Mouse (Mus musculus) neural tube, embryonic 11.5 days (tissue): ENCODE results near the gene Cts6. TPM values are rescaled to one million over a fixed set of nuclear protein-coding genes. Genes with fewer than 3 reads are reported as not detected.
"Not testable (repeated sequence)": the region's sequence is repeated elsewhere in the genome, so short reads cannot be mapped to it uniquely, and the experiment has no call there.

Experiments used
- ATAC-seq: fragments of 200-750 bp; cut with Nextera tagmentation; 2 replicates; pipeline ENCODE4 v1.8.0; 2017; ENCODE audit warnings: moderate number of reproducible peaks, mild to moderate bottlenecking, moderate TSS enrichment, moderate library complexity; ENCODE audit not compliant: insufficient read depth, low FRiP score, low TSS enrichment
- DNase-seq: peaks from one replicate; pipeline ENCODE4 v3.0.0-alpha.2; 2015; ENCODE audit warnings: low spot score
- H3K27ac ChIP-seq: fragments of 300-500 bp; sonication (generic); 2 replicates; pipeline ENCODE4 v1.5.1; 2014; ENCODE audit warnings: low read depth, mild to moderate bottlenecking, low read length
- H3K27me3 ChIP-seq: fragments of 300-500 bp; sonication (generic); 2 replicates; pipeline ENCODE4 v1.6.1; 2014; ENCODE audit warnings: mild to moderate bottlenecking, low read length, mixed read lengths; ENCODE audit not compliant: control insufficient read depth, insufficient read depth
- H3K36me3 ChIP-seq: fragments of 300-500 bp; sonication (generic); 2 replicates; pipeline ENCODE4 v1.6.1; 2014; ENCODE audit warnings: mild to moderate bottlenecking, low read length, moderate library complexity, mixed read lengths; ENCODE audit not compliant: control insufficient read depth, insufficient read depth
- H3K4me1 ChIP-seq: fragments of 300-500 bp; sonication (generic); 2 replicates; pipeline ENCODE4 v1.6.1; 2014; ENCODE audit warnings: low read length, mixed read lengths; ENCODE audit not compliant: control insufficient read depth, insufficient read depth
- H3K4me2 ChIP-seq: fragments of 300-500 bp; sonication (generic); 2 replicates; pipeline ENCODE4 v1.6.1; 2014; ENCODE audit warnings: low read depth, mild to moderate bottlenecking, moderate library complexity
- H3K4me3 ChIP-seq: fragments of 300-500 bp; sonication (generic); 2 replicates; pipeline ENCODE4 v1.5.1; 2014; ENCODE audit warnings: low read depth, low read length
- H3K9ac ChIP-seq: fragments of 300-500 bp; sonication (generic); 2 replicates; pipeline ENCODE4 v1.6.1; 2014; ENCODE audit warnings: mild to moderate bottlenecking, low read length
- H3K9me3 ChIP-seq: fragments of 300-500 bp; sonication (generic); 2 replicates; pipeline ENCODE4 v1.6.1; 2016; ENCODE audit warnings: low read length; ENCODE audit not compliant: control insufficient read depth
- WGBS: fragments of 180-500 bp; shearing (Covaris S2); extraction: QIAGEN DNeasy Blood & Tissue Kit; methylation state at CpG from one replicate; pipeline ENCODE4 v1.1.7; 2014; 5-methylcytosine and 5-hydroxymethylcytosine counted together
- polyA plus RNA-seq: library from polyadenylated mRNA; unstranded; fragments of >200 nt; fragmentation: Nextera tagmentation; extraction: Ambion mirVana; gene quantifications from 2 replicates; pipeline ENCODE4 v1.2.1, GENCODE M21; 2014

The Cts6 gene
- not detected in 2 replicates for polyA plus RNA-seq

DNA sequence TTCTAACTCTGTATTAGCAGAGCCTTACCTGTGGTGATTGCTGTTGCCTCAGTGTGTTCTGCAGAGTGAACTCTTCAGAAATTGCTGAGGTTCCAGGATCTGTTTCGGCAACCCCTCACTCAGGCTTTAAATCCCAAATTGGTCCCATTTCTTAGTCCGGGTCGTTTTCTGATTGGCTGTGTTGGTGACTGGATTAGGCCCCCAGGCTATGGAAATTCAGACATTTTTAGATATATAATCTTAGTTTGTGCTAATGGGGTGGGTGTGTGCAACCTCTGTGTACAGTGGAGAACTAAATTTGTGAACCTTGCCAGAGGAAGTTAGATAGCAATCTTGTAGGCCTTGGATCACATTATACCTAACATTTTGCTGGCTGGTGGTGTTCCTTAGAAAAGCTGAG, at the start of gene Cts6:
Gene Cts6, minus strand, starts transcription at position 101 of the 400 bp plus-strand sequence.
- Histone ChIP-seq H3K4me3 (no peak within 1 kb of the TSS), H3K9me3 (peaks cover 5% of the 10 kb centered on the region; the same call in 1 of the 2 replicates), H3K27me3 (no peaks in the 10 kb centered on the region), H3K27ac (no peak within 1 kb of the TSS), H3K9ac (no peak within 1 kb of the TSS), H3K4me1 (no peaks in the 10 kb centered on the region), H3K36me3 (no peaks in the 10 kb centered on the region), H3K4me2 (no peak within 1 kb of the TSS)
- ATAC-seq (no peak), DNase-seq (no peak)
- WGBS, result 93% methylated on average over 3 of the region's 3 CpGs

GRCm38 (mm10) chr13:61241076-61241947, 38.1 kb upstream of the Cts6 start:
- Histone ChIP-seq H3K4me1 (no peaks in the 10 kb centered on the region), H3K4me3 (no peak overlapping the region), H3K36me3 (no peaks in the 10 kb centered on the region), H3K9ac (no peak overlapping the region), H3K9me3 (peaks cover 2% of the 10 kb centered on the region; the same call in 1 of the 2 replicates), H3K4me2 (no peak overlapping the region), H3K27ac (no peak overlapping the region), H3K27me3 (no peaks in the 10 kb centered on the region)
- WGBS, result 64% methylated on average over 13 of the region's 13 CpGs
- ATAC-seq (no peak), DNase-seq (peak; percentile 57)

DNA sequence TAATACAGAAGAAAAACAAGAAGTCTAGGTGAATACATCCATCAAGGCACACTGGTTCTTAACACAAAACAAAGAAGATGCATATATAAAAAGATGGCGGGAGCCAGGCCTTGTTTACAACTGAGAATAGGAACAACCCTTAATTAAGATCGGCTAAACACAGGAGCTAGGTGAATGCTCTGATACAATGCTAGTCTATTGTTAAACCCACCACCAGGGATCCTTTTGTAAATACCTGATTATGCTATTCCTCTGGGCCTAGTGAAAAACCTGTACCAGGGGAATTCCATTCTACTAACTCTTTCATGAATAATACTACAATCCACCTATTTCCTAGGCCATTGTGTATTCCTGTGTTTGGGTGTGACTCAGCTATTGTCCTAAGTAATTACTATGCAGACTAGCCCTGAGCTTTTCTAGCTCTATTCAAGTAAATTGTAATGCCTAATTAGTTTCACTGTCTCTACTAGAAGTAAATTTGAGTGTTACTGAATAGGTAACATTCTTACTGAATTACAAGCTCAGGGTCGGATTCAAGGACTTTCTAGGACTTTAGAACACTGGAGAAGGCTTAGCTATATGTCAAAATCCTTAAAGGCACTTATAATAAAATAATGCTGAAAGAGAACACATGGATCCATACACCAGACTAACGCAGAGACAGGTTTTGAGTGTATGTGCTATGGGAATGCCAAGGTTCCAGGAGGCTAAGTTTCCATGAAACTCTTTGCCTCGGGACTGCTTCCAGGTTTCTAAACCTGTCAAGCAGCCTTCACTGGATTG, 17.9 kb downstream of the Cts6 start:
- DNase-seq, result not testable (repeated sequence)

GRCm38 (mm10) chr13:61164622-61165021, 38.6 kb downstream of the Cts6 start:
- Histone ChIP-seq H3K9me3 (peaks cover 18% of the 10 kb centered on the region), H3K4me3 (no peak overlapping the region), H3K4me2 (no peak overlapping the region), H3K36me3 (no peaks in the 10 kb centered on the region), H3K4me1 (no peaks in the 10 kb centered on the region), H3K27me3 (no peaks in the 10 kb centered on the region), H3K27ac (no peak overlapping the region), H3K9ac (no peak overlapping the region)
- ATAC-seq (no peak), DNase-seq (no peak)
- WGBS, result 84% methylated on average over 4 of the region's 4 CpGs

More for the DNA sequence above, 17.9 kb downstream of the Cts6 start:
- H3K9ac ChIP-seq, ATAC-seq, H3K4me2 ChIP-seq, H3K4me1 ChIP-seq, H3K9me3 ChIP-seq, H3K27me3 ChIP-seq, H3K27ac ChIP-seq, H3K4me3 ChIP-seq, H3K36me3 ChIP-seq: not testable (repeated sequence)
- WGBS, result 77% methylated on average over 5 of the region's 5 CpGs

DNA sequence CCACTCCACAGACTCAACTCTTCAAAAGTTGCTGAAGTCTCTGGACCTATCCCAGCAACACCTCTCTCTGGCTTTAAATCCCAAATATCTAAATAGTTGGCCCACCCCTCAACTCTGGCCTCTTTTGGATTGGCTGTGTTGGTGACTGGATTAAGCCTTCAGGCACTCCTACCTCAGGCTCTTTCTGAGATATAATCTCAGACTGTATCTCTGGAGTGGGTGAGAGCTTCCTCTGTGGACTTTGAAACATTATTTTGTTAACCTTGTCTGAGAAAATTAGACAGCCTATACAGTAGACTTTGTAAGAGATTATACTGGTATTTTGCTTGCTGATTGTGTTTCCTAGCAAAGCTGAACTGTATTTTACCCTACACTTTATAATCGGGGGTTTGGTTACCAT, 39.1 kb downstream of the Cts6 start, which contains the start of gene Ctsr:
Gene Ctsr, minus strand, starts transcription at position 101 of the 400 bp plus-strand sequence.
- Histone ChIP-seq H3K27ac (no peak within 1 kb of the TSS), H3K27me3 (no peaks in the 10 kb centered on the region), H3K4me2 (no peak within 1 kb of the TSS), H3K4me1 (no peaks in the 10 kb centered on the region), H3K4me3 (no peak within 1 kb of the TSS), H3K9ac (no peak within 1 kb of the TSS), H3K9me3 (peaks cover 16% of the 10 kb centered on the region), H3K36me3 (no peaks in the 10 kb centered on the region)
- DNase-seq (no peak), ATAC-seq (no peak)
- WGBS, result 86% methylated on average over 1 of the region's 1 CpGs

Other genes with a start within 250 kb of the Cts6 start
- not detected in 2 replicates for gene Ctsj, start 197.5 kb downstream of the Cts6 start, polyA plus RNA-seq
- not detected in 2 replicates for gene Ctsq, start 162.8 kb downstream of the Cts6 start, polyA plus RNA-seq
- gene Ctsr, start 39.2 kb downstream of the Cts6 start, polyA plus RNA-seq, result not detected in 2 replicates
- not detected in 2 replicates for gene Cts8, start 51.9 kb upstream of the Cts6 start, polyA plus RNA-seq
- not detected in 2 replicates for gene Gm49398, start 85.4 kb upstream of the Cts6 start, polyA plus RNA-seq
- not detected in 2 replicates for gene Cts7, start 154.8 kb upstream of the Cts6 start, polyA plus RNA-seq